In the genomic region with DNA sequence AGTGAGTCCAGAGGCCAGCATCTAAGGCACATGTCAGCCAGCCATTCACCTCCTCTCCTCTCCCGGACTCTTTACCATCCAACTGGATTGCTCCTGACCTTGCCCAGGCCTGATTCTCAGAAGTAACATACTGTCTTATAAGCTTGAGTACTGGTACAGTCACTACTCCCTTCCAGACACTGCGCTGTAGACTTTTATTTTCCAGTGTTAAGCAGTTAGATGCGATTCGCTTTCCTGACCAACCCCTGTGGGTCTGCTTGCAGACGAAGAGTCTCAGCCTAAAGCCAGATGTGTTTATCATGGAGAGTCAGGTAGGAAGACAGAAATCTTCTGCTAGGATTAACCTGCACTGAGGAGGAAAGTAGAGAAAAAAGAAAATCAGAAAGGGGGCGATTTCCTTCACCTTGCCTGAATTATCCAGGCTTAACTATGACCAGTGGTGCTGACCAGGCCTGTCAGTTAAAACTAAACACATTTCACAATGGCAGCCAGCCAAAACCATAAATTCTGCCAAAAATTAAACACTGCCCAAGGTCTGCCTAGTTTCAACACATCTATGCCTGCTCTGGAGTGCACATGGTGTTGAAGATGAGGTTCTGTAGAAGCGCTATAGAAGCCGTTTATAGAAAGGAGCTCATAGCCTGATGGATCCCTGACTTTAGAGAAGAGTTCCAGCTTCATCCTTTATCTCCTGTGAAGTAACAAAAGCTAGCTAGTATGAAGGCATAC, we compare ENCODE assay signal across 12 mouse cellular contexts.
DNase-seq lines count a peak whose midpoint lies in the region; ATAC-seq and TF ChIP-seq lines count a peak whose summit lies in the region.
"Had no signal": no experiment of that assay in that cellular context is flagged by ENCODE, and none has a peak within 500 bp of the region (broad histone marks: within the 10 kb centered on the region; RNA-seq: fewer than 3 reads in every experiment).

No protein-coding gene starts in this region.

- 66% methylated on average over 8 of the region's 8 CpGs for WGBS in lung, embryonic 16.5 days
- WGBS in intestine, embryonic 16.5 days = 50% methylated on average over 8 of the region's 8 CpGs
- WGBS in stomach, postnatal 0 days = 58% methylated on average over 8 of the region's 8 CpGs
- 87% methylated on average over 8 of the region's 8 CpGs for WGBS in hindbrain, embryonic 12.5 days

- H3K36me3 ChIP-seq in lung, embryonic 16.5 days (ENCODE audit: control insufficient read depth, insufficient read depth, low read length) = no peaks in the 10 kb centered on the region
- no peaks in the 10 kb centered on the region for H3K36me3 ChIP-seq in intestine, embryonic 16.5 days (ENCODE audit: control insufficient read depth, insufficient read depth, low read length)
- no peaks in the 10 kb centered on the region for H3K36me3 ChIP-seq in stomach, postnatal 0 days (ENCODE audit: control insufficient read depth, insufficient read depth, low read length)
- H3K36me3 ChIP-seq in hindbrain, embryonic 12.5 days = no peaks in the 10 kb centered on the region

- TF ChIP-seq EP300 in stomach, postnatal 0 days (optimal IDR thresholded peaks at IDR 0.05) = no peak

- H3K27ac ChIP-seq in lung, embryonic 16.5 days (ENCODE audit: low read length) = no peak overlapping the region
- H3K27ac ChIP-seq in intestine, embryonic 16.5 days (ENCODE audit: low read length) = peak overlapping the region; percentile 50
- peak overlapping the region; percentile 13 for H3K27ac ChIP-seq in stomach, postnatal 0 days (replicated peaks)
- no peak overlapping the region for H3K27ac ChIP-seq in hindbrain, embryonic 12.5 days
- H3K27ac ChIP-seq: left cerebral cortex, adult 2 months had no signal

- H3K9me3 ChIP-seq in lung, embryonic 16.5 days (ENCODE audit: control insufficient read depth, low read length) = no peaks in the 10 kb centered on the region
- no peaks in the 10 kb centered on the region for H3K9me3 ChIP-seq in intestine, embryonic 16.5 days (ENCODE audit: control insufficient read depth, low read length)
- H3K9me3 ChIP-seq in stomach, postnatal 0 days (ENCODE audit: control insufficient read depth, low read length) = no peaks in the 10 kb centered on the region
- no peaks in the 10 kb centered on the region for H3K9me3 ChIP-seq in hindbrain, embryonic 12.5 days (replicated peaks)

- no peaks in the 10 kb centered on the region for H3K27me3 ChIP-seq in lung, embryonic 16.5 days (ENCODE audit: control insufficient read depth, insufficient read depth, low read depth, low read length)
- H3K27me3 ChIP-seq in intestine, embryonic 16.5 days (replicated peaks; ENCODE audit: control insufficient read depth, insufficient read depth, low read length) = no peaks in the 10 kb centered on the region
- H3K27me3 ChIP-seq in stomach, postnatal 0 days (ENCODE audit: control insufficient read depth, insufficient read depth, low read length) = no peaks in the 10 kb centered on the region
- H3K27me3 ChIP-seq in hindbrain, embryonic 12.5 days = no peaks in the 10 kb centered on the region

- peak; percentile 41; the same call in 1 of the 2 replicates for ATAC-seq in lung, embryonic 16.5 days (ENCODE audit: low read depth)
- peak; percentile 57; the same call in 1 of the 2 replicates for ATAC-seq in intestine, embryonic 16.5 days
- ATAC-seq in stomach, postnatal 0 days (ENCODE audit: low FRiP score, low TSS enrichment) = no peak; the same call in 1 of the 2 replicates
- ATAC-seq in hindbrain, embryonic 12.5 days (ENCODE audit: low FRiP score) = no peak
- ATAC-seq: liver, postnatal 0 days had no signal

- H3K9ac ChIP-seq in lung, embryonic 16.5 days (ENCODE audit: low read length) = no peak overlapping the region
- H3K9ac ChIP-seq in intestine, embryonic 16.5 days (ENCODE audit: low read depth, low read length) = no peak overlapping the region
- H3K9ac ChIP-seq in stomach, postnatal 0 days (ENCODE audit: low read length) = no peak overlapping the region
- H3K9ac ChIP-seq in hindbrain, embryonic 12.5 days = no peak overlapping the region
- H3K9ac ChIP-seq: liver, postnatal 0 days had no signal

- H3K4me1 ChIP-seq in lung, embryonic 16.5 days (replicated peaks; ENCODE audit: control insufficient read depth, insufficient read depth, low read length) = peaks cover 3% of the 10 kb centered on the region
- H3K4me1 ChIP-seq in intestine, embryonic 16.5 days (ENCODE audit: control insufficient read depth, insufficient read depth, low read length) = peaks cover 6% of the 10 kb centered on the region; the same call in 1 of the 2 replicates
- no peaks in the 10 kb centered on the region for H3K4me1 ChIP-seq in stomach, postnatal 0 days (replicated peaks; ENCODE audit: control insufficient read depth, insufficient read depth)
- H3K4me1 ChIP-seq in hindbrain, embryonic 12.5 days = 0 out of 2 replicates have a peak, but pooled peaks cover 4% of the 10 kb centered on the region

- TF ChIP-seq CTCF in stomach, postnatal 0 days (IDR thresholded peaks at IDR 0.05; ENCODE audit: low read depth) = no peak

- H3K4me3 ChIP-seq in lung, embryonic 16.5 days (ENCODE audit: low read length) = no peak overlapping the region
- no peak overlapping the region for H3K4me3 ChIP-seq in intestine, embryonic 16.5 days (ENCODE audit: low read length)
- H3K4me3 ChIP-seq in stomach, postnatal 0 days (ENCODE audit: low read depth, low read length) = no peak overlapping the region
- no peak overlapping the region for H3K4me3 ChIP-seq in hindbrain, embryonic 12.5 days
- H3K4me3 ChIP-seq: left cerebral cortex, adult 2 months had no signal

- H3K4me2 ChIP-seq in lung, embryonic 16.5 days (ENCODE audit: low read depth, low read length) = no peak overlapping the region
- no peak overlapping the region for H3K4me2 ChIP-seq in intestine, embryonic 16.5 days (ENCODE audit: low read depth, low read length)
- no peak overlapping the region for H3K4me2 ChIP-seq in stomach, postnatal 0 days (replicated peaks; ENCODE audit: low read depth)
- no peak overlapping the region for H3K4me2 ChIP-seq in hindbrain, embryonic 12.5 days (replicated peaks)

- peak; percentile 10 to 18 for DNase-seq in heart, adult 18-20 months
- no peak for DNase-seq in heart, adult 9 months (ENCODE audit: low spot score in 2 of 2)
- no peak for DNase-seq in lung, postnatal 14 days
- DNase-seq in stomach, postnatal 0 days (ENCODE audit: low spot score) = no peak
- DNase-seq in right cerebral cortex, postnatal 36 days (ENCODE audit: low spot score in 2 of 2) = no peak
- DNase-seq: cerebellum, adult 9-11 months; liver, postnatal 0 days; thymus, postnatal 14 days had no signal

Comparison
In these comparisons a context has a peak if more than half of its experiments do, and no peak if none do; other contexts are left out.
1. DNase-seq: peak in heart, adult 18-20 months (2 of 2); none in heart, adult 9 months (0 of 2), lung, postnatal 14 days (single experiment), stomach, postnatal 0 days (single experiment) and right cerebral cortex, postnatal 36 days (0 of 2).
2. ATAC-seq: peak in lung, embryonic 16.5 days (single experiment) and intestine, embryonic 16.5 days (single experiment); none in stomach, postnatal 0 days (single experiment) and hindbrain, embryonic 12.5 days (single experiment).
3. H3K27ac ChIP-seq: peak in intestine, embryonic 16.5 days (single experiment) and stomach, postnatal 0 days (single experiment); none in lung, embryonic 16.5 days (single experiment) and hindbrain, embryonic 12.5 days (single experiment).